Mouse (Mus musculus) heart, adult 2 months (tissue): Measurements from ENCODE around the gene Cdk14.

Experiments used
- CTCF ChIP-seq: fragments of 200-600 bp; IDR thresholded peaks from 2 replicates; pipeline ENCODE4 v1.8.1; 2022; ENCODE audit warnings: antibody characterized with exemption, mild to moderate bottlenecking, moderate library complexity
- POLR2A ChIP-seq: fragments of 200-500 bp; IDR thresholded peaks from 2 replicates; pipeline ENCODE4 v1.6.1; 2011; ENCODE audit warnings: mild to moderate bottlenecking, low read depth, low read length, control low read depth; ENCODE audit not compliant: insufficient read depth

GRCm38 (mm10) chr5:4935131-4935530, 485.0 kb downstream of the Cdk14 start:
- TF ChIP-seq CTCF (no peak), POLR2A (no peak)
